Mouse (Mus musculus) hindbrain, postnatal 0 days (tissue): ENCODE data around the gene Mypop. TPM values are rescaled to one million over a fixed set of nuclear protein-coding genes. Genes with fewer than 3 reads are reported as not detected.
A peak's percentile ranks its signal among the peaks of the same experiment; 100 is the strongest.

Source experiments
- ATAC-seq: fragments of 200-750 bp; cut with Nextera tagmentation; 2 replicates; pipeline ENCODE4 v1.8.0; 2017; ENCODE audit warnings: mild to moderate bottlenecking, moderate TSS enrichment, moderate library complexity
- DNase-seq: peaks from one replicate; pipeline ENCODE4 v3.0.0-alpha.2; 2015; ENCODE audit warnings: low spot score
- H3K27ac ChIP-seq: fragments of 300-500 bp; sonication (generic); 2 replicates; pipeline ENCODE4 v1.5.1; 2014; ENCODE audit warnings: mild to moderate bottlenecking
- H3K27me3 ChIP-seq: fragments of 300-500 bp; sonication (generic); 2 replicates; pipeline ENCODE4 v1.6.1; 2014; ENCODE audit warnings: low read length, mixed read lengths; ENCODE audit not compliant: insufficient read depth
- H3K36me3 ChIP-seq: fragments of 300-500 bp; sonication (generic); 2 replicates; pipeline ENCODE4 v1.6.1; 2014; ENCODE audit warnings: low read length, mixed read lengths; ENCODE audit not compliant: insufficient read depth
- H3K4me1 ChIP-seq: fragments of 300-500 bp; sonication (generic); 2 replicates; pipeline ENCODE4 v1.6.1; 2014; ENCODE audit warnings: antibody characterized with exemption, low read length, mixed read lengths; ENCODE audit not compliant: insufficient read depth
- H3K4me2 ChIP-seq: fragments of 300-500 bp; sonication (generic); 2 replicates; pipeline ENCODE4 v1.6.1; 2014; ENCODE audit warnings: low read depth, mild to moderate bottlenecking, low read length, moderate library complexity, mixed read lengths
- H3K4me3 ChIP-seq: fragments of 300-500 bp; sonication (generic); 2 replicates; pipeline ENCODE4 v1.5.1; 2014; ENCODE audit warnings: low read length
- H3K9ac ChIP-seq: fragments of 300-500 bp; sonication (generic); replicated peaks from 2 replicates; pipeline ENCODE4 v1.6.1; 2014; ENCODE audit warnings: mild to moderate bottlenecking, low read length, moderate library complexity, mixed read lengths
- H3K9me3 ChIP-seq: fragments of 300-500 bp; sonication (generic); 2 replicates; pipeline ENCODE4 v1.6.1; 2016; ENCODE audit warnings: low read length, mixed read lengths
- CTCF ChIP-seq: IDR thresholded peaks from 2 replicates; pipeline ENCODE4 v1.5.1; 2016; ENCODE audit warnings: antibody characterized with exemption, control low read depth, low read depth
- WGBS: fragments of 180-500 bp; shearing (Covaris S2); extraction: QIAGEN DNeasy Blood & Tissue Kit; methylation state at CpG from one replicate; pipeline ENCODE4 v1.1.7; 2014; 5-methylcytosine and 5-hydroxymethylcytosine counted together
- polyA plus RNA-seq: library from polyadenylated mRNA; unstranded; fragments of >200 nt; fragmentation: Nextera tagmentation; extraction: Ambion mirVana; gene quantifications from 2 replicates; pipeline ENCODE4 v1.2.1, GENCODE M21; 2015
- total RNA-seq: library from RNA; depleted of rRNA; stranded (reverse); fragments of >200 nt; gene quantifications from 2 replicates; pipeline ENCODE4 v1.2.3, GENCODE M21; 2014

Gene Mypop
- total and polyA plus RNA-seq, 2 experiments from 2014 or later, result 5.6 to 22.5 TPM

- Histone ChIP-seq H3K4me3 (no peak overlapping the region), H3K36me3 (no peaks in the 10 kb centered on the region), H3K4me1 (no peaks in the 10 kb centered on the region), H3K9me3 (no peaks in the 10 kb centered on the region), H3K27ac (no peak overlapping the region), H3K9ac (no peak overlapping the region), H3K27me3 (no peaks in the 10 kb centered on the region), H3K4me2 (no peak overlapping the region)
- WGBS, result 54% methylated on average over 2 of the region's 2 CpGs
- DNase-seq (no peak), ATAC-seq (no peak)
- no peak for TF ChIP-seq CTCF
These were observed 21.8 kb downstream of the Mypop start for GRCm38 (mm10) chr7:19012882-19013281.

GRCm38 (mm10) chr7:19014452-19014851 lies 23.4 kb downstream of the Mypop start:
- Histone ChIP-seq H3K4me3 (no peak overlapping the region), H3K27ac (no peak overlapping the region), H3K36me3 (no peaks in the 10 kb centered on the region), H3K9ac (no peak overlapping the region), H3K27me3 (no peaks in the 10 kb centered on the region), H3K9me3 (no peaks in the 10 kb centered on the region), H3K4me1 (no peaks in the 10 kb centered on the region), H3K4me2 (no peak overlapping the region)
- peak; percentile 21 for TF ChIP-seq CTCF
- ATAC-seq (no peak), DNase-seq (no peak)
- WGBS, result 60% methylated on average over 15 of the region's 15 CpGs

GRCm38 (mm10) chr7:19016042-19016441 lies 25.0 kb downstream of the Mypop start:
- 92% methylated on average over 4 of the region's 4 CpGs for WGBS
- DNase-seq (no peak), ATAC-seq (no peak)
- Histone ChIP-seq H3K27me3 (peaks cover 3% of the 10 kb centered on the region; the same call in 1 of the 2 replicates), H3K9ac (no peak overlapping the region), H3K27ac (no peak overlapping the region), H3K9me3 (no peaks in the 10 kb centered on the region), H3K4me1 (no peaks in the 10 kb centered on the region), H3K4me2 (no peak overlapping the region), H3K4me3 (no peak overlapping the region), H3K36me3 (no peaks in the 10 kb centered on the region)
- TF ChIP-seq CTCF, result no peak

- Histone ChIP-seq H3K4me3 (no peak overlapping the region), H3K4me1 (no peaks in the 10 kb centered on the region), H3K27ac (no peak overlapping the region), H3K9ac (no peak overlapping the region), H3K27me3 (peaks cover 20% of the 10 kb centered on the region), H3K4me2 (no peak overlapping the region), H3K36me3 (no peaks in the 10 kb centered on the region), H3K9me3 (no peaks in the 10 kb centered on the region)
- DNase-seq, result no peak
- no peak for TF ChIP-seq CTCF
- no peak for ATAC-seq
- 92% methylated on average over 7 of the region's 7 CpGs for WGBS
These were observed 26.9 kb downstream of the Mypop start for GRCm38 (mm10) chr7:19017909-19018308.

- Histone ChIP-seq H3K36me3 (no peaks in the 10 kb centered on the region), H3K27ac (no peak overlapping the region), H3K9me3 (no peaks in the 10 kb centered on the region), H3K9ac (no peak overlapping the region), H3K4me1 (peaks cover 4% of the 10 kb centered on the region), H3K27me3 (peaks cover 29% of the 10 kb centered on the region), H3K4me2 (no peak overlapping the region), H3K4me3 (no peak overlapping the region)
- TF ChIP-seq CTCF, result no peak
- DNase-seq, result no peak
- 26% methylated on average over 8 of the region's 8 CpGs for WGBS
- ATAC-seq, result no peak
These were observed 30.0 kb downstream of the Mypop start for GRCm38 (mm10) chr7:19021048-19021447.

GRCm38 (mm10) chr7:19022189-19022958 lies 31.3 kb downstream of the Mypop start:
- DNase-seq (no peak), ATAC-seq (no peak)
- no peaks in the 10 kb centered on the region for H3K9me3 ChIP-seq
- no peaks in the 10 kb centered on the region for H3K36me3 ChIP-seq
- no peak overlapping the region for H3K9ac ChIP-seq
- no peak for TF ChIP-seq CTCF
- peaks cover 4% of the 10 kb centered on the region for H3K4me1 ChIP-seq
- WGBS, result 64% methylated on average over 18 of the region's 18 CpGs
- H3K4me3 ChIP-seq, result no peak overlapping the region
- no peak overlapping the region for H3K4me2 ChIP-seq
- H3K27ac ChIP-seq, result no peak overlapping the region
- peaks cover 29% of the 10 kb centered on the region for H3K27me3 ChIP-seq

GRCm38 (mm10) chr7:19023357-19023814 lies 32.3 kb downstream of the Mypop start, which contains the start of gene Foxa3:
Foxa3 (minus strand) TSS chr7:19023538.
- Histone ChIP-seq H3K4me1 (peaks cover 4% of the 10 kb centered on the region), H3K9me3 (no peaks in the 10 kb centered on the region)
- DNase-seq, result no peak

More at GRCm38 (mm10) chr7:19023357-19023814, 32.3 kb downstream of the Mypop start, which contains the start of gene Foxa3:
- no peak for TF ChIP-seq CTCF
- Histone ChIP-seq H3K27me3 (peaks cover 29% of the 10 kb centered on the region), H3K9ac (peak within 1 kb of the TSS; percentile 76), H3K4me2 (peak within 1 kb of the TSS; percentile 80), H3K4me3 (peak within 1 kb of the TSS; percentile 76), H3K27ac (peak within 1 kb of the TSS; percentile 65; the same call in 1 of the 2 replicates), H3K36me3 (no peaks in the 10 kb centered on the region)
- ATAC-seq, result peak; percentile 3; the same call in 1 of the 2 replicates
- 4% methylated on average over 25 of the region's 30 CpGs for WGBS
